Mouse (Mus musculus) A20 (cell line): ENCODE data around the gene Man2b2.

ENCODE experiments used
- DNase-seq: peaks from one replicate; pipeline ENCODE4 v3.0.0-alpha.2; 2011; ENCODE audit warnings: low read depth, low spot score

The Man2b2 gene

DNA sequence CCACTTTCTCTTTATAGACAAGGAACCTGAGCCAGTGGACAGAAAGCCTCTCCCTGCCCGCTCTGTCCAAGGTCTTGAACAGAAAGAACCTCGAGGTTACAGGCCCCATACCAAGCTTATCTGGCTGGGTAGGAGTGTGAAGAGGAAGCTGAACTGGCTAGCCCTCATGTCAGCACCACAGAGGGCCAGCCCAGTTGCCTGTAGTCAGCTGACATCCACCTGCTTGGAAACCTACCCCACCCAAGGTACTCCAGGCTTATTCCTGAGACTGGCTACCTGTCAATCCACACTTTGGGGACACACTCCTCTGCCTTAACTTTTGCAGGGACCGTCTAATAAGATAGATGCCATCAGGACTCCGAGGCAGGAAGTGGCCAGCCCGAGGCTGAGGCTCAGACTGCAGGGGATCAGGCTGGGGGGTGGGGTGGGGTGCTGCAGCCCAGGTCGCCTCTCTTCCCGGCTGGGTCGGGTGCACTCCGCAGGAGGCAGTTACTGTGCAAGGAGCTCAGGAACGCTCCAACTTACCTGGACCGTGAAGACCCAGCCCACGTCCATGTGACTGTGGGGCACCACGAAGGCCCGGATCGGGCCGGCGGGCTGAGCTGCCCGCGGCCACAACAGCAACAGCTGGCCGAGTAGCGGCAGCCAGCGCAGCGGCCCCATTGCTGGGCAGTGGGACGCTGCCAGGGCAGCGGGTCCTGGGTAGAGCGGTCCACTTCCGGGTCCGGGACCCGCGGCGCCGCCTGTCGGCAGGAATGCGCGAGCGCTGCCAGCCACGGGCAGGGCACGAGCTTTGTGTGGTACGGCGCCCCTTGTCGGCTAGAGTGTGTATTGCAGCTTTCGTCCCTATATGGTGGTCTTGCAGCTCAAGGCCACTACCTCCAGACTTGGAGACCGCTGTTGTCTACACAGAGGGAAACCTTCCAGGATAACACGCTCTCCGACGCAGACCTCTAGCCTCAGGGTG, at the start of gene Man2b2:
Man2b2 (minus strand) TSS at position 741 of the 967 bp plus-strand sequence.
- DNase-seq, result peak; percentile 94

DNA sequence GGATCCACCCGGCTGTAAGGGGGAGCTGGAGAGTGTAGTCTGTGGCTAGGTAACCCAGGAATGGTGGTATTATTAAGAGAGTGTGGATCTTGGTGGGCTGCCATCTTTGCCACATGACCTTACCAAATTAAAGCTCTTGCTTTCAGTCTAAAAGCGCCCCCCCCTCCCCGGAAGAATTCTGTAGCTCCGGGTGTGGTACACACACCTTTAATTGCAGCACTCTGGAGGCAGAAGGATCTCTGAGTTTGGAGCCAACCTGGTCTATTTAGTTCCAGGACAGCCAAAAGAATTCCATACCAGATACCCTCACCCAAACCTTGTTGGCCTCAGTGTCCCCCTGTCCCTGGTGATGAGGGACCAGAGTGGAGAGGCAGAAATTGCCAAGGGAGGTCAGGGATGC, 48.3 kb upstream of the Man2b2 start:
- no peak for DNase-seq

DNA sequence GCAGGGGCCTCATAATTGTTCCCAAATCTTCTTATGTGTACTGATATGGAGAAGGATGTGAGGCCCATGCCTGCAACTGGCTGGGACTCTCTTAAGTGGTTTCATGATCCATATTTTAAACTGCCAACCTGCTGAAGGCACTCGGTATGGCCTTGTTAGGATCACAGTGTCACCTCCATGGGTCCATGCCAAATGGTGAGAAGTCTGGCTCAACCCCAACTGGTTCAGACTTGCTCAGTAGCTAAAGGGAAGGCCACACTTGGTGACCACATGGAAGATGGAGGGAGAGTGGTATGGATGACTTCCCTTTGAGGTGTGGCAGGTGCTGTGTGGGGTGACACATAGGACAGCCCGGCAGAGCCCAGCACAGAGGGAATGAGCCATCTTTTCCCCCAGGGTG, 47.2 kb upstream of the Man2b2 start:
- DNase-seq, result no peak

DNA sequence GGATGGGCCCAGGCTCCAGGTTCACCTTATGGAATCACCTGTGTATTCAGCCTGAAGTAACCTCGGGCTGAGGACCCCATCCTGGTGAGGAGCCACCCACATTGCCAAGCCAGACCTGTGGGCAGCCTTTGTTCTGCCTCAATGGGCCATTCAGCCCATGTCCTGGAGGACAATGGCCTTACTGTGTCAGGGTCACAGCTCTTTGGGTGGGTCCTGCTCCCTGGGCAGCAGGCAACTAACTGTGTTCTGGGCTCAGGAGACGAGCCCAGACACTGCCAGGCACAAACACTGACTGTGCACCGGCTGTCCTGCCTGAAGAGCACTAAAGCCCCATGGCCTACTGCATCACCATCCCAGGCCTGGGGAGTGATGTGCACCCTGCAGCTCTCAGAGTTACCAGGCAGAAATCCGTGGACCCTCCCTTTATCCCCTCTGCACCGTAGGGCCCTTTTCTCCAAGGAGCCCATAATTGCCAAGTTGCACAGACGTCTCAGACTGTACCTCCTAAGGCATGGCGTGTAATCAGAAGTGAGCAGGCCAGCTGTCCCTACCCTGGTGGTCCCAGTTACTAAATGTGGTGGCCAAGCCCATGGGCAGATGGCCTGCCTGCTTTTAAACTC, 46.4 kb upstream of the Man2b2 start:
- DNase-seq, result no peak

DNA sequence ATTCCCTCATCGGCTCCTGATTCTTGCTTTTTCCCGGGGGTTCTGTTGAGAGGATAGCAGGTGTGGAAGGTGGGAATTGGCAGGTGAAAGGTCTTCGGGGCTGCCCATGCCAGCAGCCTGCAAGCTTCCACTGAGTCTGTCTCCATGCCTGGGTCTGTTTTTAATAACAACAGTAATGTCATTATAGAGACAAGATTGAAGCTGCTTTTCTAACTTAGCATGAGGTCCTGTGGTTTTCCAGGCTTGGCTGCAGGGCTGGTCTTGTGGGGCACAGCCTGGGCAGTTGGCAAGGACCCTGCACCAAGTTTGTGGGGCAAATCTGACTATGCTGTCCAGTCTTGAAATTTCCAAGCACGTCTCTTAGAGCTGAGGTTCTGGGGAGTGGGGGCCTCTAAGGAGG, 45.5 kb upstream of the Man2b2 start:
- DNase-seq, result no peak

DNA sequence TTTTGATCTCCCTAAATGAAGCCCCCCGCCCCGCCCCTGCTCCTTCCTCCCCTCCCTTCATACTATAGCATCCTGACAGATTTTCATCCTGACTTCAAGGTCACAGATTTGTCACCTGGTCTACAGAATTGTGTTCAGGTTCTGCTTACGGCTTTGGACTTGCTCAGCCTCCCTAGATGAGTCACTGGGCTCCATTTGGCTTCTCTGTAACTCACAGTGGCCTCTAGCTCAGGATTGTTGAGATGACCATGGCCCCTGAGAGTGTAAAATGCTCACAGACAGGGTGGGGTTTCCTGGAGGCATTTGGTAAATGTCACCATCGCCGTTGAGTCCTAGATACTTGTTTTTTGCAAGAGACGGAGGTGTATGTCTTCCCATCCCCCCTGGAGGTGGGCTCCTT, 40.5 kb upstream of the Man2b2 start:
- no peak for DNase-seq

DNA sequence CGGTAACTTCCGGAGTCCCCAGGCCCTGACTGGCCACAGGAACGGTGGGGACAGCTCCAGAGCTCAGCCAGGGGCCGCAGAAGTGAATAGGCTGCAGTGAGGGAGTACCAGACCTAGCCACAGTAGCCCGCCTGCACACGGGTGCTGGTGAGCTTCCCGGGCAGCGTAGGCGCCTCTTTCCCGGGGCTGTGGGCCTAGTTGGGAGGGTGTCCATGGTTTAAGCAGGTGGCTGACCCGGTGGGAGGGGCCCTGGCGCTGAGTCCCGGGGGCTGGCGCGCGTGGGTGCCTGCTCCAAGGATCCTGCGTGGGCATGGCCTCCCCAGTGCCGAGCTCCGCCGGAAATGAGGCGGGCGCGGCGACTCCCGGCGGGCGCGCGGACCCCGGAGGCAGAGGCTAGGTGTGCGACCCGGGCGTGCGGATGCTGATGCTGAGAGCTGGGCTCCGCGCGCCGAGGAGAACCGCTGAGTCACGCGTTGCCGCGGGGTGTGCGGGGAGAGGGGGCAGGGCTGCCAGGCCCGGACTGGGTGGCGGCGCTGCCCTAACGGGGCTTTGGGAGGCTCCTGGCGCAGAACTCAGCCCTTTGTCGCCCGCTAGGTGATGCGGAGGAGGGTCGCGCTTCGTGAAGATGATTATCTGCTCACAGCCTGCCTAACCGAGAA, 39.3 kb upstream of the Man2b2 start:
- no peak for DNase-seq

DNA sequence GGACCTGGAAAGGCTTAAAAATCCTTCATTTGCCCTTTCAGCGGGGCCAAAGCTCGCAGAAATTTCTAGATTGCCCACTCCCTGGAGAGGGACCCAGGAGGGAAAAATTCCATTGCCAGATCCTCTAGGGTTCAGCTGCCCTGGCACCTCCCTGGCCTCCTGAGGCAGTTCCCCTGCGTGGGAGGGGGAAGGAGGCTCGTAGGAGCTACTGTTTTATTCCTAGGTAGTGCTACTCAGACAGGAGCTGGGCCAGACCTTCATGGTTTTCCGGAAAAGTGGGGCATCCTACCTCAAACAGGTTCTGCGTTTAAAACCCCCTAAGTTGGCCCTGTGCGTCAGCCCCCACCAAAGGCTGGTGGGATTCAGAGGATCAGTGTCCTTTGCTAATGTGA, 38.7 kb upstream of the Man2b2 start:
- DNase-seq, result no peak

DNA sequence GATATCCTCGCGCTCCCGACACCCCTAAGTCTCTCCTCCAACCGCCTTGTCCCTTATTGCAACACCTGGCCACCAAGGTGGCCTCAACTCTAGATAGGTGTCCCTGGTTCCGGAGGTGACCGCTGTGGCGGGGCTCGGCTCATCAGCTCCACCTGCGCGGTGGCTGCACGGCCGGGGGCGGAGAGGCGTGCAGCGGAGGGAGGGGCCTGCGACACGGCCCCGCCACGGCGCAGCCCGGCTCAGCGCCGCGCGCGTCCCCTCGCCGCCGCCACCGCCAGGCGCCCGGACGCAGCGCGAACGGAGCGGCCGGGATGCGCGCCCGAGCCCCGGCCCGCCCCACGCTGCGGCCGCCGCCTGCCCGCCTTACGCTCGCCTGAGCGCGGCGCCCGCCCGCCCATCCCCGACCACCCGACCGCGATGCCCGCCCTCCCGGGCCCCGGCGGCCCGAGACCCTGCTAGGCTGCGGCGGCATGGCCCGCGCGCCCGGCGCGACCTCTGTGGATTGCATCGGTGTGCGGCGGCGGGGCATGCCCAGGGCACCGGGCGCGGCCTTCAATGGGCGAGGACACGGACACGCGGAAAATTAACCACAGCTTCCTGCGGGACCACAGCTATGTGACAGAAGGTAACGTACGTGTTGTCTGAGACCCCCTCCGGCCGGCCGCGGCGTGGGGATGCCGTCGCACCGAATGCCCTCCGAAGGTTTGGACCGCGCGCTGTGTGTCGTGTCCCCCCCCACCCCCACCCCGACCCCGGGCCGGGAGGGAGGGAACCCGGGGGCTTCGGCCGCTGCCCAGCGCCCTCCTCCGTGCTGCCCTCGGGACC, 38.0 kb upstream of the Man2b2 start, which contains the start of gene Ppp2r2c:
Ppp2r2c (plus strand) TSS at position 248 of the 825 bp plus-strand sequence.
- no peak for DNase-seq

DNA sequence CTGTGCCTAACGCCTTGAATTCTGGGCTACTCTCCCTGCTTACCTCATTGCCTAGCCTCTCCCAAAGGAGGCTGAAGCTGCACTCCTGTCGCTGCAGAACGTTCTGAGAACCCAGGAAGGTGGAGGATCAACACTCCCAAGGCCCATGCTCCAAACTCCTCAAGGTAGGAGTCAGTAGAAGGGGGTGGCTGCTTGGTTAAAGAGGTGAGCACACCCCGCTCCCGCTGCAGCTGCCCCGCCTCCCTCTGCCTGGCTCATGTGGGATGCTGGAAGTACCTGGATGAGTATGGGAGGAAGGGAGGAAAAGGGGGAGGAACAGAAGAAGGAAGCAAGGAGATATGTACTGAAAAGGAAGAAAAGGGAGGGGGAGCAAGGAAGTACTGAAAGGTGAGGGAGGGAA, 37.1 kb upstream of the Man2b2 start:
- no peak for DNase-seq

DNA sequence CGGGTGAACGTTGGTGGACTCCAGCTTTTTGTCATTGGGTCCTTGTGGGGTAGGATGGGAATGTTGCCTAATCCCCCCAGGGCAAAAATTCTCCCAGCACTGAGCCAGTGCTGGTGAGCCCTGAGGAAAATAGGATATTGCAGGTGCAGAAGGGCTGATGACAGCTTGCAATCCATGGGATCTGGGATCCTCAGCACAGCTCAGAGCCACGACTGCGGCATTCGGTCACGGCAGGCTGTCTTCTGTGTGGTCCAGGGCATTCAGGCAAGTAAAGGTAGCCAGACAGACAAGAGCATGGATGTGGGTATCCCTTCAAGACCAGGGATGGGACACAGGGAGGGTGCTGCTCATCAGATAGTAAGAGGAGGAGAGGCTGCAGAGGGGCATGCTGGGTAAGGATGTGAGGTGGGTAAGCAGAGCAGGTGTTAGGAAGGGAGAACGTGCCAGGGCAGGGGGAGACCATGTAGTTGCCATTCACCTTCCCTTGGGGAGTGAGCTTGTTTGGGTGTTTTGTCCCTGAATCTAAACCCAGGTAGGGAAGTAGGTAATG, 36.3 kb upstream of the Man2b2 start:
- no peak for DNase-seq

DNA sequence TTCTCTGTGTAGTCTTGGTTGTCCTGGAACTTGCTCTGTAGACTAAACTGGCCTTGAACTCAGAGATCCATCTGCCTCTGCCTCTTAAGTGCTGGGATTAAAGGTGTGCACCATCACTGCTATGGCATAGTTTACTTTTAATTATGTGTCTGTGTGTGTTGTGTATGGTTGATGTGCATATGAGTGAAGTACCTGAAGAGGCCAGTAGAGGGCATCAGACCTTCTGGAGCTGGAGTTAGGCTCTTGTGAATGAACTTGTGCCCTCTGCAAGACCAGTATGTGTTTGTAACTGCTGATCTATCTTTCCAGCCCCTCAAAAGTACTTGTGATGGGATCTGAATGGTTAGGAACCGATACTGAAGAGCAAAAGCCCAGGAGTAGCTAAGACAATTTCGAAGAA, 30.6 kb upstream of the Man2b2 start:
- DNase-seq, result peak; percentile 59

DNA sequence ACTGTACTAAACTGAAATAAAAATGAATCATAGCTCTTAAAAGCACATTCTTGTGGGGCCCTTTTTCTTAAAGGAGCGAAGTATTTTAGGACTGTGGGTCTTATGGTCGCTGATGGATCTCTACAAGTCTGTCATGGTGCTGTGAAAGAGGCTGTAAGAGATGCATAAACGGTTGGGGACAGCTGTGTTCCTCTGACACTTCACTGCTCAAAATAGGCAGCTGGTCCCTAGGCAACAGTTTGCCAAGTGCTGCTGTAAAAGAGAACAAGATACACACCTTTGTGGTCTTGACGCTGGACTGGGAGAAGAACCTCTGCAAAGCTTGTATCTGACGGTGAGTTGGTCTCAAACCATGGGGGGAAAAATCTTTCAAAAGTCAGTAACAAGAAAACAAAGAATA, 27.1 kb upstream of the Man2b2 start:
- DNase-seq, result no peak

DNA sequence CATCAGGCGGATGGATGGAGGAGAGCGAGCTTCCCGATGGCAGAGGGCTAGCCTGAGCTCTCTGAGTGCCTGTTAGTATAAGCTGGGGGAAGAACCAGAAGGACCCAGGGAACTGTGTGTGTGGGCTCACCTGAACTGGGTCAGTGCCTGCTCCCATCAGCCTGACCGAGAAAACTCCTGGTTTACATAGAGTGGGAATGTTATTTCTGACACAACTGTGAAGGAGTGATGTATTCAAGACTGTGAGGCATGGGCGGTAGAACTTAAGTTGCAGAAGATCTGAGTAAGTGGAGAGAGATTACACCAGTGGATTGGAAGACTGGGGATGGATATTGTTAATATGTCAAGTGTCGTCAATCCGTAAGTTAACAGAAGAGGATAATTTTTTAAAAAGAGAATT, 26.1 kb upstream of the Man2b2 start:
- DNase-seq, result no peak

DNA sequence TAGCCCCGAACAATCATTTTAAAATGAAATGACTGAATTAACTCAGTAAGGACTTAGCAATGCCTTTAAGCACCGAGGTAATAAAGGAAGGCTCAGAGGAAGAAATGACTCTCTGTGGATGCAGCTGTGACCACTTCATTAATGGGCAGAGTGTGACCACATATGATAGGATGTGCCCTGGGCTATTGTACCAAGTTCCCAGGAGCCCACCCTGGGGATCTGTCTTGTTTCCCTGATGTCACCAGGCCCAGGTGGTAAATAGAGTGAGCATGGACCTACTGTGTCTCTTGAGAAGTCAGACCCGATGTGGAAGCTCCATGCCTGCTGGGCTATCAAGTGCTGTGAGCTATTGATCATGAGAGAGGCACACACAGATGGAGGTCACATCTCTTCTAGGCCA, 24.7 kb upstream of the Man2b2 start:
- DNase-seq, result no peak

DNA sequence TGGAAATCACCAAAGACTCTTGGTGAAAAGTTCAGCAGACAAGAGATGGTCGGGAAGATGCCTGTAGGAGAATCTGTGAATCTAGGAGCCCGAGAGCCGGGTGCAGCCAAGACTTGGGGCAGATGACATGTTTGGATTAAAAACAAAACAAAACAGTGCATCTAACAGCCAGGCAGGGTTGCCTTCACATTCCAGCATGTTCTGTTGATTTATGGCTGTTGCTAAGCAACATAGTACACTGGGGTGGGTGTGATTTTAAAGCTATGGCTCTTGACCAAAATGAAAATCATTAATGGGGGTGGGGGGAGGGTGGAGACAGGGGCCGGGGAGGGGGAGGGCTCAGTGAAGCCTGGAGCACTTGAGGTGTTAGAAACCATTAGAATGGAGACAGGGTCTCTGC, 21.1 kb upstream of the Man2b2 start:
- no peak for DNase-seq

DNA sequence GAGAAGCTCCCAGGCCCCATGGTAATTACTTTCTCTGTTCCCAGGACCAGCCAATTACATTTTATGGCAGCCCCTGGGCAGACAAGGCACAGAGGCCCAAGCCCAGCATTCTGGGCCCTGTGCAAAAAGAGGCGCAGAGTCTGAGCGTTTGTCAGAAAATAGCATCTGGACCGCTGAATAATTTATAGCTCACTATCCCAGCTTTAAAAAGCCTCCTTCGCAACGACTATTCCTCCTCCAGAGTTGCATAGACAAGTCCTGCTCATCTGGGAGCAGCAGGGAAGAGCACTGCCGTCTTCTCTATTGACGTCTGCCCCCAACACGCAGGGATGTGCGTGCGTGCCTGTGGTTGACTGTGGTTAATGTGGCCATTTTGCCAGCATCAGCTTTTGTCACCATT, 14.0 kb upstream of the Man2b2 start:
- no peak for DNase-seq

DNA sequence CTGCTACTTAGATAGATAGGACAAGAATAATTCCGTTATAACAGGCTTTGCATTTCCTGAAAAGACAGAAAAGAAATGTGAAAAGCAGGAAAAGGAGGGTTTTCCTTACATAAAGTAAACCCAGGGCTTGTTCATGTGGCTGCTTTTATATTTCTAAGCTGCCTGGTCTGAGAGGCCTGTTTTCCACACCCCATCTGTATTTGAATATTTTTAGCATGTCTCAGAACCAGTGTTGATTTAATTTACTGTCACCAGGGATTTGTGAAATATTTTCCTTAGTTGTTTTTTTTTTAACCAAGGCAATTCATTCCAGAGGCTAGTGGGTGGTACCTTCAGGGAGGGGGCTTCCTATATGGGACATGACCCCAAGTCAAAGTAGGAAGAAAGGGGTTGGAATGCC, 11.2 kb upstream of the Man2b2 start:
- no peak for DNase-seq

DNA sequence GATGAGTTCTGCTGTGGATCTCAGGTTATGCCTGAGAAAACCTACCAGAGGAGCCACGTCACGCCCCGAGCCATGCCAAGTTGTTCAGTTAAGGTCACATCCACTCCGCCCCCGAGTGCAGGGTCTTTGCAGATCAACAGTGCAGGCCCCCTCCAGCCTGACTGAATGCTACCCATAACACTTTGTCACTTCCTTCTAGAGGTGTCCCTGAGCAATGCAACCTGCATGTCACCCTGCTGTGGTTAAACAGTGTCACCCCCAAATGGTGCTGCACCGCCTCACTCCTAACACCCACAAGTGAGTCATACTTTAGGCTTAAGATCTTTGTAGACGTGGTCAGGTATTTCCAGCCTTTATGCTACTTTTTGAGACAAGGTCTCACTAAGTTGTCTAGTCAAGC, 9.6 kb upstream of the Man2b2 start:
- DNase-seq, result no peak

DNA sequence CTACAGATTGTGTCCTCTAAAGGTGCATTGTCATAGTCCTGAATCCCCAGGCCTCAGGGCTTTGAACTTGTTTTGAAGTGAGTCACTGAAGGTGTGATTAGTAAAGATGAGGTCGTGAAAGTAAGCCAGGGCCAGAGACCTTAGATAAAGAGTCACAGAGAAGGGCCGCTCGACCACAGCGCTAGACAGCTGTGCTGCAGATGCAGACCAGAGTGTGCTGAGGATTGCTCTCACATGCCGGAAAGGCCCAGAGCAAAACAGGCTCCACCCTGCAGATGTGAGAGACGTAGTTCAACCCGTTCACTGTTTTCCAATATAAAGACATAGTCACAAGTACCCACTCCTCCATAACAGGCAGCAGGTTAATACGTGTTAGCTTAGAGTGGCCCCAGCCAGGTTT, 9.1 kb upstream of the Man2b2 start:
- no peak for DNase-seq

DNA sequence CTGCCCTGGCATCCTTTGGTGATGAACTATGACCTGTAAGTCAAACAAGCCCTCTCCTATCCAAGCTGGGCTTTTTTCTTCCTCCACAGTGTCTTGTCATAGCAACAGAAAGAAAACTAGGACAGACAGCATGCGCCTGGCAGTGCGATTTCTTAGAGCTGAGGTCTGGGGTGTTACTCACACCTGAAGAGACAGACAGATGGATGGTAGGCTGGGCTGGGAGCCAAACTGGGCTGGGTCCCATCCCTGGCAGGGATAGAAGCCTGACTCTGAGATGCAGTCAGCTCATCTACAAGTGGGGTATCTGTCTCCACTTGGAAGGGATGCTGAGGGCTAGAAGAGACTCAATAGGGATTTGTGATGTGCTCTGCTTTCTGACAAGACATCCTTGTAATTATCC, 8.6 kb upstream of the Man2b2 start:
- DNase-seq, result no peak
